Mouse (Mus musculus) midbrain, embryonic 13.5 days (tissue): ENCODE data around the gene Oxt. TPM values are rescaled to one million over a fixed set of nuclear protein-coding genes. Genes with fewer than 3 reads are reported as not detected.

Experiments
- ATAC-seq: fragments of 200-750 bp; cut with Nextera tagmentation; 2 replicates; pipeline ENCODE4 v1.8.0; 2017; ENCODE audit warnings: mild to moderate bottlenecking, moderate TSS enrichment, moderate library complexity
- H3K27ac ChIP-seq: fragments of 300-500 bp; sonication (generic); 2 replicates; pipeline ENCODE4 v1.5.1; 2015; ENCODE audit warnings: inconsistent platforms, mild to moderate bottlenecking, moderate library complexity
- H3K27me3 ChIP-seq: fragments of 300-500 bp; sonication (generic); 2 replicates; pipeline ENCODE4 v1.6.1; 2015; ENCODE audit warnings: mild to moderate bottlenecking, inconsistent platforms
- H3K36me3 ChIP-seq: fragments of 300-500 bp; sonication (generic); 2 replicates; pipeline ENCODE4 v1.6.1; 2015; ENCODE audit warnings: mild to moderate bottlenecking, inconsistent platforms
- H3K4me1 ChIP-seq: fragments of 300-500 bp; sonication (generic); replicated peaks from 2 replicates; pipeline ENCODE4 v1.6.1; 2015; ENCODE audit warnings: inconsistent platforms
- H3K4me2 ChIP-seq: fragments of 300-500 bp; sonication (generic); replicated peaks from 2 replicates; pipeline ENCODE4 v1.6.1; 2015; ENCODE audit warnings: moderate library complexity, mild to moderate bottlenecking, inconsistent platforms
- H3K4me3 ChIP-seq: fragments of 300-500 bp; sonication (generic); replicated peaks from 2 replicates; pipeline ENCODE4 v1.5.1; 2015; ENCODE audit warnings: mild to moderate bottlenecking, inconsistent platforms
- H3K9ac ChIP-seq: fragments of 300-500 bp; sonication (generic); replicated peaks from 2 replicates; pipeline ENCODE4 v1.6.1; 2015; ENCODE audit warnings: mild to moderate bottlenecking, inconsistent platforms
- H3K9me3 ChIP-seq: fragments of 300-500 bp; sonication (generic); 2 replicates; pipeline ENCODE4 v1.6.1; 2016; ENCODE audit warnings: mild to moderate bottlenecking, inconsistent platforms
- WGBS: fragments of 180-500 bp; shearing (Covaris S2); methylation state at CpG from one replicate; pipeline ENCODE4 v1.1.7; 2015; 5-methylcytosine and 5-hydroxymethylcytosine counted together
- polyA plus RNA-seq: library from polyadenylated mRNA; unstranded; fragments of >200 nt; fragmentation: Nextera tagmentation; extraction: Ambion mirVana; gene quantifications from 2 replicates; pipeline ENCODE4 v1.2.1, GENCODE M21; 2015

The Oxt gene
- polyA plus RNA-seq, 1 experiment from 2014 or later: not detected

DNA sequence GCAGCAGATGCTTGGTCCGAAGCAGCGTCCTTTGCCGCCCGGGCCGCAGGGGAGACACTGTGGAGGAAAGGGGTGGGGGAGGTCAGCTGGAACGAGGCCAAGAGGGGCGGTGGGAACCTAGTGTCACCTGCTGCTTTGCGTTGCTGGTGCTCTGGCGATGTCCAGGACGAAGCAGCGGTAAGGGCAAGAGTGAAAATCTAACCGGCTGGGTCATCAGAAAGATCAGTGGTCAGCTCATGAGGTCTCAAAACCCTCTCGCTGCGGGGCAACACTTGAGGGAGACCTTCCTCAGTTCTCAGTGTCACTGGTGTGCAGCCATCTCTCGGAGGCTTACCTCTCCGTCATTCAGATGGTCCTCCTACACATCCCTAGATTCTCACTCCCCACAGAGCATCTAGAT, 5.2 kb downstream of the Oxt start:
- 3% methylated on average over 16 of the region's 16 CpGs for WGBS
- peak overlapping the region; percentile 31 for H3K4me3 ChIP-seq
- no peaks in the 10 kb centered on the region for H3K9me3 ChIP-seq
- H3K27me3 ChIP-seq: peaks cover 80% of the 10 kb centered on the region
- peak overlapping the region; percentile 50 for H3K4me2 ChIP-seq
- H3K4me1 ChIP-seq: peaks cover 31% of the 10 kb centered on the region
- no peak overlapping the region for H3K27ac ChIP-seq
- H3K36me3 ChIP-seq: no peaks in the 10 kb centered on the region
- peak overlapping the region; percentile 49 for H3K9ac ChIP-seq
- no peak; the same call in 1 of the 2 replicates for ATAC-seq

DNA sequence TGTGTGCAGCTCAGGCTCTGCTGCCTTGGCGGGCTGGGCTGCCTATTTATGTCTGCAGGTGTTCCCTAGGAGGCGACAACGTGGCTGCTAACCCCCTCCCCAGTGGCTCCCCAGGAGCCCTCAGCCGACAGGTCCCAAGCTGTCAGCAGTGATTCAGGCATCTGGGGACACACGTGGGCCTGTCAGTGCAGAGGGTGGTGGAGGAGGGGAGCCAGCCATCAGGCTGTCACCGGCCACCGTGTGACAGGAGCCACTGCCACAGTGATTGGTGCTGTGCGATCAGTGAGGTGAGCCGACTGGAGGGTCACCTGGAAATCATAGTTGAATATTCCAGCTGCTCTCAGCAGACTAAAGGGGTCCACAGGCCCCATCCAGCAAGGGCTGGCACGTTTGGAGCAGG, 6.6 kb downstream of the Oxt start, which contains the start of gene Avp:
Avp (minus strand) TSS at position 3 of the 400 bp plus-strand sequence.
- Histone ChIP-seq H3K27ac (no peak within 1 kb of the TSS), H3K4me1 (peaks cover 19% of the 10 kb centered on the region), H3K9ac (no peak within 1 kb of the TSS), H3K4me2 (no peak within 1 kb of the TSS), H3K27me3 (peaks cover 67% of the 10 kb centered on the region), H3K36me3 (no peaks in the 10 kb centered on the region), H3K9me3 (no peaks in the 10 kb centered on the region), H3K4me3 (no peak within 1 kb of the TSS; the same call in 1 of the 2 replicates)
- ATAC-seq: no peak
- WGBS: 34% methylated on average over 10 of the region's 10 CpGs

DNA sequence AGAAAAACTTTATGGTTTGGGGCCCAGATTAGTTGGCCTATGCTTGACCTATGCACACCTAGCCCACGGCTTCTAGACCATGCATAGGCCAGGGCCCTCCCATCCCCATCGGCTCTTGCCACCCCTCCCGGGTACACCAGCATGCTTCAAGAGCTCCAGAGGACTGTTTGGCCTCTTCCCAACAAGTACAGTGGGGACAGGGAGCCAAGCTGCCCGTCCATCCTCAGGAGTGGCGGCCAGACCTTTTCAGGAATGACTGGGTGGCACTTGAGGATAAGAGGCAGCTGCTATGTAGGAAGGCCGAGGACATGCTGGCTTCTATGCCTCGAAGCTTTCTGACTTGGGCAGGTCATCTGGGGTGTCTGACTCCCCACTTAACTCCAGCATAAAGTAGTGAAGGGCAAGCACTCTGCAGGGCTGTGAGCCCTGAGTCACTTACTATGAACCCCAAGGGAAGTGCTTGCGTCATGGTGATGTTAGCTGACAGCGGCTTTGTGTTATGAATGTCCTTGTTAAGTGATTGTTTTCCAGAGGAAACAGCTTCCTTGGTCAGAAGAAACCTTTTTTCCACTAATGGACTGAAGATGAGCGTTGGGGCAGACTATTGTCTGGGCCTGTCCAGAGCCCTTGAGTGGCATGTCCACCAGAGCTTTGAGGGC, 8.1 kb downstream of the Oxt start:
- no peak for ATAC-seq
- H3K36me3 ChIP-seq: no peaks in the 10 kb centered on the region
- 79% methylated on average over 10 of the region's 10 CpGs for WGBS
- H3K4me1 ChIP-seq: peaks cover 16% of the 10 kb centered on the region
- no peak overlapping the region for H3K9ac ChIP-seq
- H3K4me3 ChIP-seq: no peak overlapping the region
- no peak overlapping the region for H3K4me2 ChIP-seq
- no peaks in the 10 kb centered on the region for H3K9me3 ChIP-seq
- H3K27ac ChIP-seq: no peak overlapping the region
- H3K27me3 ChIP-seq: peaks cover 52% of the 10 kb centered on the region

- no peak overlapping the region for H3K4me2 ChIP-seq
- H3K36me3 ChIP-seq: peaks cover 16% of the 10 kb centered on the region
- WGBS: 89% methylated on average over 6 of the region's 6 CpGs
- H3K27ac ChIP-seq: no peak overlapping the region
- H3K9ac ChIP-seq: no peak overlapping the region
- no peak for ATAC-seq
- H3K4me3 ChIP-seq: no peak overlapping the region
- H3K9me3 ChIP-seq: no peaks in the 10 kb centered on the region
- peaks cover 2% of the 10 kb centered on the region for H3K4me1 ChIP-seq
- H3K27me3 ChIP-seq: peaks cover 32% of the 10 kb centered on the region
Measured at GRCm38 (mm10) chr2:130586016-130586415, 10.0 kb downstream of the Oxt start.

GRCm38 (mm10) chr2:130588373-130588772, 12.4 kb downstream of the Oxt start:
- 82% methylated on average over 2 of the region's 2 CpGs for WGBS
- no peak for ATAC-seq

DNA sequence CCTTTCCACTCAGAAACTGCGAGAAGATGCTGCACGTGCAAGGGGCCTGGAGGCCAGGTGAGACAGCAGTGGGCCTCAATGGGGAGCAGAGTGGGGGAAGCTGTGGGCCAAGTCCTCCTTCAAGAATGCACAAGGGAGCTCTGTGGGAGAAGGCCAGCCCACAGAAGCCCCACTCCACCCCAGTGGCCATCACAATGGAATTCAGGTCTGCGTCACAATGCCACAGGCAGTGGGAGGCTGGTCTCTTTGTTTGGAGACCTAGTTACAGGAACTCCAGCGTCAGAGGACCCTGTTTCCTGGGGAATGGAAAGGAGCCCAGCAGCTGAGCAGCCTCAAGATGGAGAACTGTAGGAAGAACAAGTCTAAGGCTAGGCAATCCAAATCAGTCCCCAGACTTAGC, 13.2 kb downstream of the Oxt start:
- Histone ChIP-seq H3K9ac (no peak overlapping the region), H3K4me3 (no peak overlapping the region), H3K36me3 (peaks cover 35% of the 10 kb centered on the region), H3K9me3 (no peaks in the 10 kb centered on the region), H3K27me3 (0 out of 2 replicates have a peak, but pooled peaks cover 1% of the 10 kb centered on the region), H3K4me2 (no peak overlapping the region), H3K27ac (no peak overlapping the region), H3K4me1 (no peaks in the 10 kb centered on the region)
- WGBS: 54% methylated on average over 4 of the region's 4 CpGs
- ATAC-seq: no peak

More at GRCm38 (mm10) chr2:130588373-130588772, 12.4 kb downstream of the Oxt start:
- Histone ChIP-seq H3K9me3 (no peaks in the 10 kb centered on the region), H3K27me3 (peaks cover 9% of the 10 kb centered on the region; the same call in 1 of the 2 replicates), H3K36me3 (peaks cover 32% of the 10 kb centered on the region), H3K4me1 (no peaks in the 10 kb centered on the region), H3K4me3 (no peak overlapping the region), H3K27ac (no peak overlapping the region), H3K9ac (no peak overlapping the region), H3K4me2 (no peak overlapping the region)

DNA sequence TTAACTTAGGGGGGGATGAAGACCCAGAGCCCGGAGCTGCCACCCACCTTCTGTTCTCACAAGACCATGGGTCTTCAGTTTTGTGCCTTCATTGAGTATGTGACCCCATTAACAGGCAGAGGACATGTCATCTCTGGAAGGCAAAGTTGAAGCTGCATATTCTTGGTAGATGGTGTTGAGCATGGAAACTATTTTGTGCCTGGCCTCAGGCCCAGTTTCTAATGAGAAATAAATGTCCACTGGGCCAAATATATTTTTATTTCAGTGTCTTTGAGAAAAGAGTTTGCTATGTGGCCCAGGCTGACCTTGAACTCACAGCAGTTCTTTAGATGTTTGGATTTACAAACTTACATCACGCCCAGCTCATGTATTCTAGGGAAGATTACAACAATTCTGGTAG, 13.8 kb downstream of the Oxt start:
- Histone ChIP-seq H3K27ac (no peak overlapping the region), H3K4me3 (no peak overlapping the region), H3K9ac (no peak overlapping the region), H3K4me1 (no peaks in the 10 kb centered on the region), H3K4me2 (no peak overlapping the region), H3K27me3 (no peaks in the 10 kb centered on the region), H3K36me3 (peaks cover 40% of the 10 kb centered on the region), H3K9me3 (no peaks in the 10 kb centered on the region)
- 95% methylated on average over 2 of the region's 2 CpGs for WGBS
- ATAC-seq: no peak

- H3K9ac ChIP-seq: no peak overlapping the region
- peaks cover 53% of the 10 kb centered on the region for H3K36me3 ChIP-seq
- H3K4me2 ChIP-seq: no peak overlapping the region
- H3K4me3 ChIP-seq: no peak overlapping the region
- no peaks in the 10 kb centered on the region for H3K27me3 ChIP-seq
- H3K27ac ChIP-seq: no peak overlapping the region
- WGBS: 88% methylated on average over 2 of the region's 2 CpGs
- ATAC-seq: no peak
- no peaks in the 10 kb centered on the region for H3K4me1 ChIP-seq
- no peaks in the 10 kb centered on the region for H3K9me3 ChIP-seq
Measured at GRCm38 (mm10) chr2:130591016-130591415, 15.0 kb downstream of the Oxt start.

GRCm38 (mm10) chr2:130595596-130595995, 19.6 kb downstream of the Oxt start:
- Histone ChIP-seq H3K27me3 (no peaks in the 10 kb centered on the region), H3K9ac (no peak overlapping the region), H3K9me3 (no peaks in the 10 kb centered on the region), H3K4me3 (no peak overlapping the region), H3K27ac (no peak overlapping the region), H3K36me3 (peaks cover 79% of the 10 kb centered on the region), H3K4me2 (no peak overlapping the region), H3K4me1 (no peaks in the 10 kb centered on the region)
- ATAC-seq: no peak
- whole genome bisulfite sequencing: 82% methylated on average over 1 of the region's 1 CpGs

DNA sequence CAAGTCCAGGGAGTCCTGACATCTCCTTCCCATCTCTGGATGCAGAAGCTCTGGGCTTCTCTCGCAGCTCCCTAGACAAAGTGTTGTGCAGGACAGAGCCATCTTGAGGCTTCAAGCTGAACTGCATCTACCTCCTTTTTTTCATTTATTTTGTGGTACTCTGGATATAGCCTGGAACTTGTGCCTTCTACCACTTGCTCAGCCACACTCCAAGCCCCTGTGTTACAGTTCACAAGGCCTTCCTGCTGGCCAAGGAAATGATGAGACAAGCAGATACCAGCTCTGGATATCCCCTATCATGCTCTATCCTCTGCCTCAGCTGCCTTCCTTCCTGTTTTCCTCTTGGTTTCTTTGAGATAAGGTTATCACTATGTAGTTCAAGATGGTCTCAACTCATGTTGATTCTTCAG, 21.6 kb downstream of the Oxt start:
- no peak overlapping the region for H3K4me2 ChIP-seq
- WGBS: 23% methylated on average over 1 of the region's 1 CpGs
- ATAC-seq: no peak; the same call in 1 of the 2 replicates
- peaks cover 74% of the 10 kb centered on the region for H3K36me3 ChIP-seq
- no peaks in the 10 kb centered on the region for H3K27me3 ChIP-seq
- H3K27ac ChIP-seq: no peak overlapping the region
- H3K4me1 ChIP-seq: no peaks in the 10 kb centered on the region
- no peaks in the 10 kb centered on the region for H3K9me3 ChIP-seq
- no peak overlapping the region for H3K4me3 ChIP-seq
- H3K9ac ChIP-seq: no peak overlapping the region

DNA sequence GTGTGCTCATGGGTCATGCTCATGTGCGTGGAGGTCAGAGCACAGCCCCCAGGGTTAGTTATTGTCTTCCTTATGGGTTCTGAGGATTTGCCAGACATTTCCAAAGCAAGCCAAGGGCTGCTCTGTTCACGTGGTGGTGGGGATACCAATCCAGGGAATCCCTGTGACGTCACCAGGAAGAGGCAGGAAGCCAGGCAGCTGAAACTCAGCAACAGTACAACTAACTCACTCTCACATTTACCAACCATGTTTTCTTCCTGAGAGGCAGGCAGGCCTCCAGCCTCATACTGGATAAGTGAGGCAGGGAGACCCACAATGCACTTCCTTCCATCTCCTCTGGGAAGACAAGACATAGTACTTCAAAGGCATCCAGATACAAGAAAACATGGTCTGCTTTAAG, 22.4 kb downstream of the Oxt start:
- peaks cover 78% of the 10 kb centered on the region for H3K36me3 ChIP-seq
- no peaks in the 10 kb centered on the region for H3K4me1 ChIP-seq
- H3K27me3 ChIP-seq: no peaks in the 10 kb centered on the region
- H3K4me2 ChIP-seq: no peak overlapping the region
- no peak for ATAC-seq
- H3K27ac ChIP-seq: no peak overlapping the region
- no peak overlapping the region for H3K4me3 ChIP-seq
- WGBS: 80% methylated on average over 3 of the region's 3 CpGs
- H3K9ac ChIP-seq: no peak overlapping the region
- H3K9me3 ChIP-seq: no peaks in the 10 kb centered on the region

DNA sequence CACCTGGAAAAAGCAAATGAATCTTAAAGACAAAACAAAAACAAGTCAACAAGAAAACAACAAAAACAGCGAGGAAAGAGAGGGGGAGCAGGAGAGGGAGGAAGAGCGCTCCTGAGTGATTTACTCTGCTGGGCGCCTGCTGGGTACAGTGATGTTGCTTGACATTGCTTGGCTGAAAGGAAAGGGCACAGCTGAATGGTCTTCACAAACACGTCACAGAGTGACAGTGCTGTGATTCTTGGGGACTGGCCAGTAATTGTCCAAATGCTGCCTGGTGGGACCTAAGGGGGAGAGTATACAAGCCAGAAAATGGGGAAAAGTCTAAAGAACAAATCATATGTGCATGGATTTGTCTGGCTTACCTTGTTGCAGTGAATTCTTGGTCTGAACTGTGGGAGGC, 26.2 kb downstream of the Oxt start:
- H3K27me3 ChIP-seq: no peaks in the 10 kb centered on the region
- ATAC-seq: no peak
- WGBS: 86% methylated on average over 4 of the region's 4 CpGs
- H3K4me2 ChIP-seq: no peak overlapping the region
- no peak overlapping the region for H3K27ac ChIP-seq
- no peak overlapping the region for H3K4me3 ChIP-seq
- H3K9ac ChIP-seq: no peak overlapping the region
- peaks cover 59% of the 10 kb centered on the region for H3K36me3 ChIP-seq
- H3K4me1 ChIP-seq: no peaks in the 10 kb centered on the region
- no peaks in the 10 kb centered on the region for H3K9me3 ChIP-seq

DNA sequence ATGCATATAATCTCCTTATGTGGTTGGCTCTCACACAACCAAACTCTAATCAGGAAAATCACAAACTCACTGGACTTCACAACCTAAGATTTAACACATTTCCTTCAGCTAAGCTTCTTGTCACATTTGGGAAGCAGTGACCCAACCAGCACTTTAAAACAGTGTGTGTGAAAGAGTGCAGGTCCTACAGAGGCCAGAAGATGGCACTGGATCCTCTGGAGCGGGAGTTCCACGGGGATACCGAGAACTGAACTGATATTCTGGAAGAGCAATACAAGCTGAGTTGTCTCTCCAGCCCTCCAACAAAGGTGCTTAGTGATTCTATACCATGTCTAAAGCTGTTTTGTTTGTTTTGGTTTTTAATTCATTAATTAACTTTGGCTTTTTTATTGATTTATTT, 37.1 kb downstream of the Oxt start:
- no peak overlapping the region for H3K4me2 ChIP-seq
- no peaks in the 10 kb centered on the region for H3K9me3 ChIP-seq
- no peaks in the 10 kb centered on the region for H3K27me3 ChIP-seq
- no peak overlapping the region for H3K27ac ChIP-seq
- 57% methylated on average over 3 of the region's 3 CpGs for WGBS
- no peak overlapping the region for H3K4me3 ChIP-seq
- no peak overlapping the region for H3K9ac ChIP-seq
- no peaks in the 10 kb centered on the region for H3K4me1 ChIP-seq
- no peak for ATAC-seq
- peaks cover 33% of the 10 kb centered on the region for H3K36me3 ChIP-seq
